Mouse (Mus musculus): ENCODE data around the gene Hpca.

- TF ChIP-seq CTCF (conservative IDR thresholded peaks at IDR 0.05; ENCODE audit: insufficient read depth, insufficient read length, low read depth, low read length) (no peak), POLR2A (IDR thresholded peaks at IDR 0.05; ENCODE audit: low read depth, low read length) (no peak)
Observed at GRCm38 (mm10) chr4:129130755-129131303, 9.0 kb upstream of the Hpca start.
